Mouse (Mus musculus) small intestine, adult 2 months (tissue): ENCODE measurements at regions not wholly inside any gene's neighbourhood (a gene's known extent, or its start where the extent isn't known, plus 50 kb on each side); places are given as distances from the start of the nearest gene placed in this dataset.

ENCODE experiments used
- H3K27ac ChIP-seq: fragments of 200-500 bp; 2 replicates; pipeline ENCODE4 v1.5.1; 2012; ENCODE audit warnings: low read depth, low read length, control low read depth, inconsistent platforms; ENCODE audit not compliant: insufficient read depth
- H3K27me3 ChIP-seq: fragments of 200-500 bp; 2 replicates; pipeline ENCODE4 v1.6.1; 2012; ENCODE audit warnings: mild to moderate bottlenecking, moderate library complexity, low read length, inconsistent platforms; ENCODE audit not compliant: control insufficient read depth, insufficient read depth
- H3K36me3 ChIP-seq: fragments of 200-500 bp; 2 replicates; pipeline ENCODE4 v1.6.1; 2012; ENCODE audit warnings: mild to moderate bottlenecking, low read length, control low read depth, inconsistent platforms; ENCODE audit not compliant: control insufficient read depth, insufficient read depth
- H3K4me1 ChIP-seq: fragments of 200-500 bp; 2 replicates; pipeline ENCODE4 v1.6.1; 2012; ENCODE audit warnings: low read length, inconsistent platforms, mixed read lengths; ENCODE audit not compliant: control insufficient read depth, insufficient read depth, insufficient read length
- H3K4me3 ChIP-seq: fragments of 200-500 bp; 2 replicates; pipeline ENCODE4 v1.5.1; 2012; ENCODE audit warnings: low read depth, mild to moderate bottlenecking, control low read depth, inconsistent platforms, low read length, moderate library complexity
- CTCF ChIP-seq: fragments of 200-500 bp; IDR thresholded peaks from 2 replicates; pipeline ENCODE4 v1.5.1; 2012; ENCODE audit warnings: low read depth, mild to moderate bottlenecking, control low read depth, inconsistent platforms, low read length, moderate library complexity, mixed read lengths; ENCODE audit not compliant: insufficient replicate concordance, insufficient read length; ENCODE audit errors: extremely low read depth
- POLR2A ChIP-seq: fragments of 200-500 bp; IDR thresholded peaks from 2 replicates; pipeline ENCODE4 v1.6.1; 2012; ENCODE audit warnings: low read depth, mild to moderate bottlenecking, control low read depth, inconsistent platforms, low read length, moderate library complexity
- WGBS: fragments of 180-500 bp; shearing (Covaris S2); methylation state at CpG from one replicate; pipeline ENCODE4 v1.1.7; 2018; 5-methylcytosine and 5-hydroxymethylcytosine counted together

DNA sequence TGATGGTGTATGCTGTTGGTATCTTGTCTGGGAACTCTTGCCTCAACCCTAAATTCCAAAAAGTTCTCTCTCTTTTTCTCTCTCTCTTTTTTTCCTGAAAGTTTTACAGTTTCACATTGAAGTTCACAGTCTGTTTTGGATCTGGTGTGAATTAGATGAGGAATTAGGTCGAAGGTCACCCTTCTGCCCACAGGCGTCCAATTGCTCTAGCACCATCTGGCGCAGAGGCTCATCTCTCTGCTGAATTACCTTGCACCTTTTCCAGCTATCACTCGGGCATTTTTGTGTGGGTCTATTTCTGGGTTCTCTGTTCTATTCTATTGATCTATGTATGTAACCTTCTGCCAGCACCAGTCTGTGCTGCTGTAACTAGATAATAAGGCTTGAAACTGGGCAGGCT lies 81.8 kb upstream of the Mef2a start:
- H3K27ac ChIP-seq = no peak overlapping the region
- H3K27me3 ChIP-seq = no peaks in the 10 kb centered on the region
- H3K4me3 ChIP-seq = no peak overlapping the region
- no peak for TF ChIP-seq POLR2A
- 40% methylated on average over 4 of the region's 4 CpGs for WGBS
- H3K4me1 ChIP-seq = peaks cover 3% of the 10 kb centered on the region; the same call in 1 of the 2 replicates
- H3K36me3 ChIP-seq = no peaks in the 10 kb centered on the region

DNA sequence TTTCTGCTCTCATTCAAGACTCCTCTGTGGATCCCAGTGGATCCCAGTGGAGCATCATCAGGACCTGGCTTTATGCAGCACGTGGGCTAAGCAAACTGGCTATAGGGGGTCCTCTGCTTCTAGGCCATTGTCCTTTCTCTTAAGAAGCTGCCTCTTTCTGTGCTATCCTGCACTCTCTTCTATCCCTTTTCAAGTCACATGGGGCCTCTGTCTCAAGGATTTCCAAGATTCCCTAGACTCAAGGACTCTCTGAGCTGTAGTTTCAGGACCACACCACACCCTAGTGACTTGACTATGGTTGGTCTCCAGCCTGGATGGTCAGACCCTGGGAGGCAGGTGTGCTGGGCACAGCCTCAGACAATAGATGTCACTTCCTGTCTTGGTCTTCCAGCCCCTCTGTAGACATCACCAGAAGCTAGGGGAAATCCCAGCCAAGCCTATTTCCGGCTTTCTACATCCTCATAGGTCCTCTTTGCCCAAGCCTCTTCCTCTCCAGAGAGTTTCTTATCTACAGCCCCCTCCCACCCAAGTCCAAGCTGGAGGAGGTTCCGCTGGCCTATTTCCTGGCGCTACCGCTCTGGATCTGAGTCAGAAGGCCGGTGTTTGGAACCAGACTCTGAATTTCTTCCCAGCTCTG lies 78.6 kb upstream of the Mef2a start:
- H3K4me3 ChIP-seq = no peak overlapping the region
- no peaks in the 10 kb centered on the region for H3K27me3 ChIP-seq
- H3K27ac ChIP-seq = no peak overlapping the region
- whole genome bisulfite sequencing = 73% methylated on average over 6 of the region's 6 CpGs
- no peaks in the 10 kb centered on the region for H3K36me3 ChIP-seq
- TF ChIP-seq CTCF = no peak
- no peak for TF ChIP-seq POLR2A
- H3K4me1 ChIP-seq = peaks cover 3% of the 10 kb centered on the region; the same call in 1 of the 2 replicates

DNA sequence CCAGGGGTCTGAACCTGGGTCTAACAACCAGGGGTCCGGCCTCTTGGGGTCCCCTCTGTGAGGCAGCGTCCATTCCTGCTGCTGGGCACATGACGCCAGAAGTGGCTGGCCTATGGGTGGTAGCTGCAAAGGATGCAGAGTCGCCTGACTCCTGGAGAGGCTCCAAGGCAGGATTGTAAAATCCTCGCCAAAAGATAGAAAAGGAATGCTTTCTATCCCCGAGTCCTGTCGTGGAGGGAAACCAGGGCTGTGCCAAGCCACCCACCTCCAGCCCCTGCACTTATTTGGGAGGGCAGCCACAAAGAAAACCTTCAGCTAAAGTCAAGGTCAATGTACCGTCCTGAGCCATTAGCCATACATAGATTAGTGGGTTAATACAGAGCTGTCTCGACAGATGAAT lies 73.9 kb upstream of the Mef2a start:
- H3K4me1 ChIP-seq = peaks cover 7% of the 10 kb centered on the region
- 45% methylated on average over 9 of the region's 9 CpGs for WGBS
- no peaks in the 10 kb centered on the region for H3K27me3 ChIP-seq
- H3K27ac ChIP-seq = no peak overlapping the region
- TF ChIP-seq POLR2A = no peak
- H3K4me3 ChIP-seq = no peak overlapping the region
- no peaks in the 10 kb centered on the region for H3K36me3 ChIP-seq

DNA sequence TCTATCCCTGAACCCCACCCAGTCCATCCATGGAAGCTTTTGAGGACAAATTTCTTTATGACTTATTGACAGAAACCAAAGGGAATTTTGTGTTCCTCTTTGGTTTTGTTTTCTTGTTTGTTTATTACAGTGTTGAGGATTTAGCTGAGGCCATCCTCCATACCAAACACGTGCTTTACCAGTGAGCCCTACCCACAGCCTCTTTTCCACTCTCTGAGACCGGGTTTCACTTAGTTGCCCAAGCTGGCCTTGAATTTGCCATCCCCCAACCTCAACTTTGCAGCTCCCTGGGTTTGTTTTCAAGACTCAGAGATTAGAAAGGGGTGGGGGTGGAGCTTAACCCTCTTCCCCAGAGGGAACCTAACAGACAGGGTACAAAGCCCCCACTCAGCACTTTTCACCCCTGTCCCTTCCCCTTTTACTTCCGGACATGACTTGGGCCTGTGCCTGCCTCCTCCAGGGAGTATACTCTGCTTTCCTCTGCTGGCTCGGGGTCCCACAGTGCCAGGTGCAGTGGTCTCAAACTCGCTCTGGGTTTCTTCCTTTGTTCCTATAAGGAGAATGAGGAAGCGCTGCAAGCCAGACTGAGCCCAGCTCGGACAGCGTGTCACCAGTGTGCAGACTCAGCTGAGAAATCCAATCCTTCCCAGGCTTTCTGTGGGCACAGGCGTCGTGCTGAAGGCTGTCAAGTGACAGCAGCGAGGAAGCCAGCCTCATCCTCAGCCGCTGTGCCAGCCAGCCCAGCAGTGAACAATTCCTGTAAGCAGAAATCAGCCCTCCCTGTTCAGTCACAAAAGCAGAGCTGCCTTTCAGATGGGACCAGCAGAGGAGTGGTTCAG lies 72.8 kb upstream of the Mef2a start:
- no peaks in the 10 kb centered on the region for H3K36me3 ChIP-seq
- H3K4me1 ChIP-seq = peaks cover 7% of the 10 kb centered on the region
- 73% methylated on average over 12 of the region's 12 CpGs for WGBS
- H3K4me3 ChIP-seq = no peak overlapping the region
- TF ChIP-seq POLR2A = no peak
- no peak for TF ChIP-seq CTCF
- H3K27me3 ChIP-seq = no peaks in the 10 kb centered on the region
- no peak overlapping the region for H3K27ac ChIP-seq

DNA sequence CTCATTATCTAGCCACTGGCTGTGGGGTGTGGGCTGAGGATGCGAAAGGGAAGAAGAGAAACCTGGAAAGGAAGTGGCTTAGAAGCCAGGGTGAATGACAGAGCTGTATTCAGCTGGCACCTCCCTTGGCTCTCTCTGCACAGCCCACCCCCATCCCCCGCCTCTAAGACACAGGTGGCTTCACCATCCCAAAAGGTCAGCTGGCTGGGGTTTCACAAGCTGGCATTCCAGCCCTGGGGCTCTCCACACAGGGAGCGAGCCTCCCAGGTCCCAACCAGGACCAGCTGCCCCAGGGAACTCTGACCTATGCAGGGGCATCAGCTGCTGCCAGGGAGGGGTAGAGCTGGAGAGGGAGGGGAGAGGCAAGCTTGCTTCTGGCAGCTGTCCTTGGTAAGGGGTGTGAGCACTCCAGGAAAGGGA lies 71.9 kb upstream of the Mef2a start:
- no peak for TF ChIP-seq POLR2A
- TF ChIP-seq CTCF = no peak
- Histone ChIP-seq H3K4me1 (peaks cover 7% of the 10 kb centered on the region), H3K36me3 (no peaks in the 10 kb centered on the region), H3K4me3 (no peak overlapping the region), H3K27ac (no peak overlapping the region), H3K27me3 (no peaks in the 10 kb centered on the region)
- WGBS = 41% methylated on average over 3 of the region's 3 CpGs

DNA sequence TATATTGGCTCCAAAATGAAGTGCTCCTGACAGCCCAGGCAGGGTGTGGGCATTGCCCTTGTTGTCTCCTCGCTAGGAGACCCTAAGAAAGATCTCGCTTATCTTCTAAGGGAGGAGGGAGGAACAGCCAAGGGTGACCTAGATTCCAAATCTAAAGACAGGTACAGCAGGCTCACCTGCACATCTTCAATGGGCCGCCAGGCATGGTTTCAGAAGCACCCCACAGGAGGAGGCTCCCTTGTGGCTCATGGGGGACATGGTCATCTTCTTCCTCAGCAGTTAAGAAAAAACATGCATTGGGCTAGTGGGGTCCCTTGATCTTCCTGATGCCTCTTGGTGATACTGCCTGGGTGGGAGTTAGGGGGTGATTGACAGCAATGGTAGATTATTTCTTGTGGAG lies 71.0 kb upstream of the Mef2a start:
- H3K36me3 ChIP-seq = no peaks in the 10 kb centered on the region
- TF ChIP-seq CTCF (no peak), POLR2A (no peak)
- 77% methylated on average over 3 of the region's 3 CpGs for WGBS
- H3K27ac ChIP-seq = no peak overlapping the region
- no peaks in the 10 kb centered on the region for H3K27me3 ChIP-seq
- H3K4me3 ChIP-seq = no peak overlapping the region
- peaks cover 7% of the 10 kb centered on the region for H3K4me1 ChIP-seq

DNA sequence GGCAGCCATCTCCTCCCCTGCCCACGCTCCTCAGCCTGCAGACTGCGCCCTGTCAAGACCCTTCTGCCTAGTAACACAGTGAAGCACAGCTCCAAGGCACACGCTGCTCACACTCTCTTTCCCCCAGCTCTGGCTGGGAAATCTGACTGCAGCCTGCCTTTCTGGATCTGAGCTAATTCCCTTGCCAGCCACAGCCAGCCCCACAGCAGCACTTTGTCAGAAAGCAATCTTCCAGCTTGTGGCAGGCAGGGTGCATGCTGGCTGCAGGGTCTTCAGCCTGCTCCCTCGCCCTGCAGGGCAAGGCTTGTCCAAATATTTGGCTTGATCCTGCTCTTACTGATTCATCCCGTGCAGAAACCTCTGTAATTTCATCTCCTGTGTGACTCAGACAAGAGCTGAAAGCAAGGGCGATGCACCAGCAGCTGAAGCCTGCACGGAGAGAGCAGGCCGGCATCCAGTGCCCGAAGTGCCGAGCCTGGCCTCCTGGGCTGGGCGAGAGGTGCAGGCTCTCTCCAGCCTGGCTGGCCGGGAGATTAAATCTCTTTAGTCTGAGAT lies 70.4 kb upstream of the Mef2a start:
- WGBS = 42% methylated on average over 12 of the region's 12 CpGs
- Histone ChIP-seq H3K36me3 (no peaks in the 10 kb centered on the region), H3K4me1 (peaks cover 7% of the 10 kb centered on the region), H3K27ac (no peak overlapping the region), H3K27me3 (no peaks in the 10 kb centered on the region), H3K4me3 (no peak overlapping the region)
- TF ChIP-seq CTCF (no peak), POLR2A (no peak)
